Mouse (Mus musculus) megakaryocyte, embryonic 14.5 days (primary cell): ENCODE results near the gene Ablim2.

Experiments used
- FLI1 ChIP-seq: IDR thresholded peaks from 2 replicates; pipeline ENCODE4 v1.6.1; 2012; ENCODE audit warnings: low read length, inconsistent platforms, mixed read lengths
- GATA1 ChIP-seq: IDR thresholded peaks from 3 replicates; pipeline ENCODE4 v1.6.1; 2012; ENCODE audit warnings: mixed read lengths, low read length, inconsistent platforms, borderline replicate concordance

GRCm38 (mm10) chr5:35893805-35894260, 136.2 kb downstream of the Ablim2 start:
- TF ChIP-seq GATA1 = no peak
- TF ChIP-seq FLI1 = no peak
